Mouse (Mus musculus) heart, postnatal 36 days (tissue): ENCODE measurements at regions not wholly inside any gene's neighbourhood (a gene's known extent, or its start where the extent isn't known, plus 50 kb on each side); places are given as distances from the start of the nearest gene placed in this dataset.

Source experiments
- DNase-seq, 2 experiments: peaks; one replicate each; pipeline ENCODE4 v3.0.0; 2021 to 2022
- intact Hi-C: fragments of 180-260 bp; cut with DNase I; formaldehyde crosslinking; loops from one replicate; pipeline ENCODE4 v1.15.1; 2025

GRCm38 (mm10) chr11:113076371-113076770 lies 294.3 kb downstream of the Sox9 start:
- intact Hi-C loops, result no loop called here
- DNase-seq, result no peak

- intact Hi-C loops, result no loop called here
These were observed 298.3 kb downstream of the Sox9 start for GRCm38 (mm10) chr11:113080311-113080710.

GRCm38 (mm10) chr11:113084442-113084841 lies 302.4 kb downstream of the Sox9 start:
- DNase-seq, result no peak
- intact Hi-C loops, result no loop called here

More at GRCm38 (mm10) chr11:113080311-113080710, 298.3 kb downstream of the Sox9 start:
- DNase-seq, result no peak

- DNase-seq, result no peak
- intact Hi-C loops, result no loop called here
These were observed 303.5 kb downstream of the Sox9 start for GRCm38 (mm10) chr11:113085556-113085955.

GRCm38 (mm10) chr11:113087084-113087483 lies 305.1 kb downstream of the Sox9 start:
- intact Hi-C loops, result no loop called here
- no peak for DNase-seq

- intact Hi-C loops, result no loop called here
These were observed 307.8 kb downstream of the Sox9 start for GRCm38 (mm10) chr11:113089637-113090351.

GRCm38 (mm10) chr11:113091901-113092568 lies 310.0 kb downstream of the Sox9 start:
- no peak for DNase-seq
- intact Hi-C loops, result no loop called here

More at GRCm38 (mm10) chr11:113089637-113090351, 307.8 kb downstream of the Sox9 start:
- DNase-seq, result no peak

GRCm38 (mm10) chr11:113093895-113094445 lies 311.9 kb downstream of the Sox9 start:
- intact Hi-C loops, result no loop called here
- no peak for DNase-seq

- intact Hi-C loops, result no loop called here
- DNase-seq, result no peak
These were observed 313.6 kb downstream of the Sox9 start for GRCm38 (mm10) chr11:113095625-113096024.

- no peak for DNase-seq
- intact Hi-C loops, result no loop called here
These were observed 314.2 kb downstream of the Sox9 start for GRCm38 (mm10) chr11:113096209-113096608.

- intact Hi-C loops, result no loop called here
- no peak for DNase-seq
These were observed 316.3 kb downstream of the Sox9 start for GRCm38 (mm10) chr11:113098360-113098759.

GRCm38 (mm10) chr11:113100800-113101199 lies 318.8 kb downstream of the Sox9 start:
- intact Hi-C loops, result no loop called here
- DNase-seq, result peak in 1 of 2 experiments; percentile 7

- peak; percentile 29 to 36 for DNase-seq
- intact Hi-C loops, result no loop called here
These were observed 319.5 kb downstream of the Sox9 start for GRCm38 (mm10) chr11:113101534-113101933.

- DNase-seq, result no peak
- intact Hi-C loops, result no loop called here
These were observed 321.3 kb downstream of the Sox9 start for GRCm38 (mm10) chr11:113103161-113103845.

GRCm38 (mm10) chr11:113105371-113105770 lies 323.3 kb downstream of the Sox9 start:
- intact Hi-C loops, result no loop called here
- no peak for DNase-seq

GRCm38 (mm10) chr11:113107205-113107844 lies 325.3 kb downstream of the Sox9 start:
- intact Hi-C loops, result no loop called here
- no peak for DNase-seq

GRCm38 (mm10) chr11:113107966-113108699 lies 326.1 kb downstream of the Sox9 start:
- intact Hi-C loops, result no loop called here
- DNase-seq, result no peak

- intact Hi-C loops, result no loop called here
- DNase-seq, result no peak
These were observed 327.1 kb downstream of the Sox9 start for GRCm38 (mm10) chr11:113109096-113109495.

GRCm38 (mm10) chr11:113113220-113113817 lies 331.3 kb downstream of the Sox9 start:
- DNase-seq, result no peak
- intact Hi-C loops, result no loop called here
